Mouse (Mus musculus) spleen, adult 18-20 months (tissue): ENCODE data around the gene Tesk1.
A peak's percentile ranks its signal among the peaks of the same experiment; 100 is the strongest.
"Not testable (repeated sequence)": the region's sequence is repeated elsewhere in the genome, so short reads cannot be mapped to it uniquely, and the experiment has no call there.

Experiments
- DNase-seq, 2 experiments: peaks; one replicate each; pipeline ENCODE4 v3.0.0; 2022; ENCODE audit warnings: mixed read lengths in 2 of 2

Gene Tesk1

GRCm38 (mm10) chr4:43456470-43456869 lies 14.7 kb downstream of the Tesk1 start:
- DNase-seq: peak; percentile 56 to 74

GRCm38 (mm10) chr4:43457124-43457523 lies 15.4 kb downstream of the Tesk1 start:
- peak; percentile 66 to 72 for DNase-seq

GRCm38 (mm10) chr4:43463102-43463501 lies 21.4 kb downstream of the Tesk1 start:
- DNase-seq: no peak

- DNase-seq: no peak
Measured at GRCm38 (mm10) chr4:43465935-43466334, 24.2 kb downstream of the Tesk1 start.

GRCm38 (mm10) chr4:43466872-43467271 lies 25.1 kb downstream of the Tesk1 start:
- no peak for DNase-seq

GRCm38 (mm10) chr4:43470301-43470700 lies 28.6 kb downstream of the Tesk1 start:
- DNase-seq: no peak

- no peak for DNase-seq
Measured at GRCm38 (mm10) chr4:43473636-43474035, 31.9 kb downstream of the Tesk1 start.

GRCm38 (mm10) chr4:43476604-43477003 lies 34.9 kb downstream of the Tesk1 start:
- peak; percentile 33 to 52 for DNase-seq

GRCm38 (mm10) chr4:43477857-43478533 lies 36.3 kb downstream of the Tesk1 start:
- DNase-seq: peak; percentile 84 to 85

GRCm38 (mm10) chr4:43478534-43478858 lies 36.8 kb downstream of the Tesk1 start:
- DNase-seq: no peak

GRCm38 (mm10) chr4:43478906-43479832 lies 37.4 kb downstream of the Tesk1 start:
- DNase-seq: peak; percentile 60 to 88

- DNase-seq: no peak
Measured at GRCm38 (mm10) chr4:43480985-43481384, 39.2 kb downstream of the Tesk1 start.

GRCm38 (mm10) chr4:43481894-43482456 lies 40.2 kb downstream of the Tesk1 start:
- DNase-seq: no peak

GRCm38 (mm10) chr4:43482591-43482990 lies 40.9 kb downstream of the Tesk1 start:
- DNase-seq: no peak

GRCm38 (mm10) chr4:43483535-43484091 lies 41.9 kb downstream of the Tesk1 start, which contains the start of gene Sit1:
Gene Sit1, minus strand, starts transcription at chr4:43483734.
- DNase-seq: peak; percentile 24 to 45

- not testable (repeated sequence) for DNase-seq
Measured at GRCm38 (mm10) chr4:43485666-43486065, 43.9 kb downstream of the Tesk1 start.

- DNase-seq: no peak
Measured at GRCm38 (mm10) chr4:43489611-43490010, 47.9 kb downstream of the Tesk1 start.

GRCm38 (mm10) chr4:43490801-43491200 lies 49.1 kb downstream of the Tesk1 start:
- DNase-seq: no peak

- DNase-seq: no peak
Measured at GRCm38 (mm10) chr4:43492101-43492820, 50.5 kb downstream of the Tesk1 start.

GRCm38 (mm10) chr4:43492821-43493185 lies 51.1 kb downstream of the Tesk1 start, which contains the start of gene Ccdc107:
Gene Ccdc107, plus strand, starts transcription at chr4:43492900.
- DNase-seq: peak; percentile 81 to 91

- DNase-seq: peak; percentile 94 to 97
Measured at GRCm38 (mm10) chr4:43493186-43493845, 51.6 kb downstream of the Tesk1 start.

- DNase-seq: no peak
Measured at GRCm38 (mm10) chr4:43493846-43494240, 52.1 kb downstream of the Tesk1 start.
